Mouse (Mus musculus) E14TG2a.4 (cell line): ENCODE measurements around the gene Ipo11.

ENCODE experiments used
- H3K27me3 ChIP-seq: 2 replicates; pipeline ENCODE4 v1.6.1; 2014; ENCODE audit warnings: low read length, control low read depth; ENCODE audit not compliant: insufficient read depth
- H3K36me3 ChIP-seq: 2 replicates; pipeline ENCODE4 v1.6.1; 2014; ENCODE audit warnings: low read length, control low read depth; ENCODE audit not compliant: insufficient read depth
- H3K4me1 ChIP-seq: replicated peaks from 2 replicates; pipeline ENCODE4 v1.6.1; 2014; ENCODE audit warnings: low read depth, low read length, control low read depth
- H3K4me3 ChIP-seq: replicated peaks from 2 replicates; pipeline ENCODE4 v1.5.1; 2014; ENCODE audit warnings: mild to moderate bottlenecking, low read length
- H3K9me3 ChIP-seq: 2 replicates; pipeline ENCODE4 v1.6.1; 2014; ENCODE audit warnings: low read length, control low read depth
- CTCF ChIP-seq: conservative IDR thresholded peaks from 2 replicates; pipeline ENCODE4 v1.5.1; 2014; ENCODE audit warnings: low read length
- NANOG ChIP-seq: IDR thresholded peaks from 2 replicates; pipeline ENCODE4 v1.6.1; 2014; ENCODE audit warnings: borderline replicate concordance, low read length, mixed read lengths
- POU5F1 ChIP-seq: IDR thresholded peaks from 2 replicates; pipeline ENCODE4 v1.6.1; 2014; ENCODE audit warnings: low read length, borderline replicate concordance

Ipo11 gene

DNA sequence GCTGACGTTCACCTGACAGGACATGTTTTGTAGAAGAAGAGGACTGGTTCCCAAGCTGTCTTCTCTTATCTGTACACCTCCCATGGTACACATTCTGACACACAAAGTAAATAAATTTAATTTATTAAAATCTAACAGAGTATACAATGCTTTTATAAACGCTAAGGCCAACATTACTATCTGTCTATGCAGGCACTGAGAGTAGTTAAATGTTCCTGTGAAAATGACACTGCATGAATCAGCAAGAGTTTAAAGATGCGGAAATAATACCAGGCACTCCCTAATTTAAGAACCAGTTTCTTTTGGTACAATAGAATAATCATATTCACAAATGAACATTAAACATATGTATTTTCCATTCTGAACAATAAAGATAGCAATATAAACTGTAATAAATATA is 98.0 kb downstream of the Ipo11 start:
- Histone ChIP-seq H3K4me3 (no peak overlapping the region), H3K27me3 (no peaks in the 10 kb centered on the region), H3K36me3 (peaks cover 35% of the 10 kb centered on the region), H3K9me3 (no peaks in the 10 kb centered on the region), H3K4me1 (peaks cover 2% of the 10 kb centered on the region; the same call in 1 of the 2 replicates)
- TF ChIP-seq CTCF (no peak), NANOG (no peak), POU5F1 (no peak)

DNA sequence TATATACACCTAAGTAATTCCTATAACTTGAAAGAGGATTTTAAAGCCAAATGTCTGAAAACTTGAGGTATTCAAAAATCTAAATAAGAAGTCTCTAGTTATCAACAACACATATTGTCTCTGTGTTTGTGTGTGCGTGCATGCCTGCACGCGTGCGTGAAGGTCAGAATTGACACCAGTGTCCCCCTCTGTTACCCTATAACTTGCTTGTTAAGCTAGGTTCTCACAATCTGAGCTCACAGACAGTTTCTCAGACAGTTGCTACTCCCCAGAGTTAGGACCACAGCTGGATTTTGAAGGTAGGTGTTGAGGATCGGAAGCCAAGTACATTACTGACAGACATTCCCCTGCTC is 100.3 kb downstream of the Ipo11 start:
- H3K4me1 ChIP-seq, result peaks cover 2% of the 10 kb centered on the region; the same call in 1 of the 2 replicates
- H3K27me3 ChIP-seq, result no peaks in the 10 kb centered on the region
- TF ChIP-seq POU5F1 (no peak), CTCF (no peak), NANOG (no peak)
- H3K36me3 ChIP-seq, result peaks cover 35% of the 10 kb centered on the region
- H3K9me3 ChIP-seq, result no peaks in the 10 kb centered on the region
- no peak overlapping the region for H3K4me3 ChIP-seq

DNA sequence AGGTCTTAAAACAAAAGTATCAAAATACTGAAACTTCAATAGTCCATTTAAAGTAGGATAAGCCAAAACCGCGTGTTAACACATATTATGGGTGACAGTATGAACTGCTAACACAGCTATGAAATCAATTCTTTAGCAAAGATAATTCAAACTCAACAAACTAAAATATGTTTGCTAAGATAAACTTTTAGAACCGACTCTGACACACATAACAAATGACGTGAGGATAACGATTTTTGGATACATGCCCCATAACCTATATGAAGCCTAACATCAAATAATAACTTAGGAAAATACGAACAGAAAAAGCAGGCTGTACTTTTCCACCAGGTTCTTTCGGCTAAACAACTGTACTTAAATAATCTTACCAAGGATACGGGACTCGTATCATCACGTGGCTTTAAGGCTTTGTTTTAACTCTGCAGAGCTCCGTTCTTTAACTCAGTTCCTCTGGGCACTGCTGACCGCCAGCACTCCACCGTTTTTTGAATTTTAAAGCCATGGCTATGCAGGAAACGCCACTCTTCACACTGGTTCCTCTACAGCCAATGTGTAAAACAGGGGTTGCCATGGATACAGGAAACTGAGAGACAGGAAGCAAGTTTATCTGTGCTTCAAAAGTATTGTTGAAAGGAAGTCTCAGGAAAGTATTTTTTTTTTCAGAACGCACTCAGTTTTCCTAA is 100.8 kb downstream of the Ipo11 start:
- peaks cover 33% of the 10 kb centered on the region for H3K36me3 ChIP-seq
- TF ChIP-seq CTCF (no peak), NANOG (no peak), POU5F1 (no peak)
- H3K9me3 ChIP-seq, result no peaks in the 10 kb centered on the region
- H3K4me3 ChIP-seq, result no peak overlapping the region
- no peaks in the 10 kb centered on the region for H3K27me3 ChIP-seq
- H3K4me1 ChIP-seq, result peaks cover 2% of the 10 kb centered on the region; the same call in 1 of the 2 replicates

DNA sequence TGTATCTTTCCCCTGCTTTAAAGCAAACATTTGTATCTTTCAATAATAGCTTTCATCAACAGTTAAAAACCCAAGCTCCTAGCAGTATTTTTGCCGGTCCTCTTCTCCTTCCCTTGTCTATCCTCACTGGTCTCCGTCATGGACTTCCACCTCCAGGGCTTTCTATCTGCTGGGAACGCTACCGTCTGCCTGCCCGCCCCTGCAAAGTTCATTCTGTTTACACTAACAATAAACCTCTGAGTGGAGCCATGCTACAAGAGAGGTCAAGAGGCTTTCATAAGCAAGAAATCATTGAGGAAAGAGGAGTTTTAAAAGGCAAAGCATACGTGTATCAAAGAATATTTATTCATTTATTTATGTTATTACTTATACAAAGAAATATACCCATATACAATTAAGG is 106.7 kb downstream of the Ipo11 start:
- Histone ChIP-seq H3K9me3 (no peaks in the 10 kb centered on the region), H3K4me1 (peaks cover 9% of the 10 kb centered on the region; the same call in 1 of the 2 replicates), H3K36me3 (peaks cover 48% of the 10 kb centered on the region), H3K4me3 (no peak overlapping the region), H3K27me3 (no peaks in the 10 kb centered on the region)
- TF ChIP-seq CTCF (no peak), POU5F1 (no peak), NANOG (no peak)

DNA sequence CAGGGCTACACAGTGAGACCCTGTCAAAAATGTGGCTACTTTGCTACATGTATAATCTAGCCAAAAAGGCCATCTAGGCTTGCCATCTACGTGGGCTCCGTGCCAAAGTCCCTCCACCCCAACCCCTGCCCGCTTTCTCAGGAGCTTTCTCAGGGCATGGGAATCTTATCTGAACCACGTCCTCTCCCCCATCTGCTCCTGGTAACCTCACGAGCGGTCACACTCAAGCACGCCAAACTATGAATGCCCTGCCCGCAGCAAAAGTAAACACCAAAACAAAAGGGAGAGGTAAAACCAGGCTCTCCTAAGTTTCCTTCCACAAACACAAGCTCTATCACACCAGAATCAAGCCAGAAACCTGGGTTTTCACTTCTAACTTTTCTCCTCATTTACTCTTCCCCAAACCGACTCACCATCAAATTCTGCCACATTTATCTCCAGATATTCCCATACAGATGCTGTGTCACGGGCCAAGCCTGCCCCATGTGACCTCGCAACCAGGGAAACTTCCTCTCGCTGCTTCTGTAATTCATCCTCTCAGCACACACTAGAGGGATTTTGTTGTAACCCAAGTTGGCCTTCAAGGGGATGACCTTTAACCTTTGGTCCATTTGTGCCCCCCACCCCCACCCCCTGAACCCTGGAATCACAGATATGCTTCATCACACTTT is 107.3 kb downstream of the Ipo11 start:
- peaks cover 49% of the 10 kb centered on the region for H3K36me3 ChIP-seq
- TF ChIP-seq NANOG (no peak), POU5F1 (no peak)
- H3K27me3 ChIP-seq, result no peaks in the 10 kb centered on the region
- H3K4me3 ChIP-seq, result no peak overlapping the region
- no peaks in the 10 kb centered on the region for H3K9me3 ChIP-seq
- H3K4me1 ChIP-seq, result peaks cover 9% of the 10 kb centered on the region; the same call in 1 of the 2 replicates

DNA sequence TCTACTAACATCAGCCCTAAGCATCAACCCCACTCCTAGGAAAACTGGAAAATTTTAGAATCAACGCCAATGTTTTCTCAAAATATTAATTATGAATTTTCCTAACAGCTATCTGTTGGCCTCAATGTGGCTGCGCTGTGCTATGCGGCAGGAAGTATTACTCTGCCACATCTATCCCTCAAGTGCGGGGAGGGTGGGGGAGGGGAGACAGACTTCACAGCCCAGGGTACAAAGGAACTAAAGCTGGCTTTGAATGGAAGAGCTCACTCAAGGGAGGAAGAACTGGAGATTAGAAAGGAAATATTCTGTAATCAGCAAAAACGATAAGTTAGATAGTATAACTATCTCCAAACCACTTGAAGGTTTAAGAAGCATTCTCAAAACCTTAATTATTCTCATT is 111.1 kb downstream of the Ipo11 start:
- no peak overlapping the region for H3K4me3 ChIP-seq
- TF ChIP-seq POU5F1 (no peak), CTCF (no peak), NANOG (no peak)
- H3K27me3 ChIP-seq, result no peaks in the 10 kb centered on the region
- H3K36me3 ChIP-seq, result peaks cover 46% of the 10 kb centered on the region
- H3K9me3 ChIP-seq, result no peaks in the 10 kb centered on the region
- H3K4me1 ChIP-seq, result peaks cover 9% of the 10 kb centered on the region; the same call in 1 of the 2 replicates

DNA sequence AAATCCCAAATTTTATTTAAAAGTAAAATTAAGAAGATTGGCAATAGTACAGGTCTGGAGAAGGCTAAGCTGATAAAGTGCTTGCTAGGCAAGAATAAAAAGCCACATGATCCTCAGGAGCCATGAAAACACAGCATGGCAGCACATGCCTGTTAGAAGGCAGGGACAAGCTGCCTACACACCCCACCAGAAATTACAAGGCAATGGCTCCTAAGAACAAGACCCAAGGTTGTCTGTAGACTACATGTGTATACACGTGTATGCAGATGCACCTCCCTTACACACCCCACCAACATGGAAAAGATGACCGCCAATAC is 112.9 kb downstream of the Ipo11 start:
- Histone ChIP-seq H3K4me1 (no peaks in the 10 kb centered on the region), H3K36me3 (peaks cover 62% of the 10 kb centered on the region), H3K4me3 (no peak overlapping the region), H3K9me3 (no peaks in the 10 kb centered on the region), H3K27me3 (no peaks in the 10 kb centered on the region)
- TF ChIP-seq POU5F1, result no peak
- TF ChIP-seq NANOG, result no peak
- no peak for TF ChIP-seq CTCF

DNA sequence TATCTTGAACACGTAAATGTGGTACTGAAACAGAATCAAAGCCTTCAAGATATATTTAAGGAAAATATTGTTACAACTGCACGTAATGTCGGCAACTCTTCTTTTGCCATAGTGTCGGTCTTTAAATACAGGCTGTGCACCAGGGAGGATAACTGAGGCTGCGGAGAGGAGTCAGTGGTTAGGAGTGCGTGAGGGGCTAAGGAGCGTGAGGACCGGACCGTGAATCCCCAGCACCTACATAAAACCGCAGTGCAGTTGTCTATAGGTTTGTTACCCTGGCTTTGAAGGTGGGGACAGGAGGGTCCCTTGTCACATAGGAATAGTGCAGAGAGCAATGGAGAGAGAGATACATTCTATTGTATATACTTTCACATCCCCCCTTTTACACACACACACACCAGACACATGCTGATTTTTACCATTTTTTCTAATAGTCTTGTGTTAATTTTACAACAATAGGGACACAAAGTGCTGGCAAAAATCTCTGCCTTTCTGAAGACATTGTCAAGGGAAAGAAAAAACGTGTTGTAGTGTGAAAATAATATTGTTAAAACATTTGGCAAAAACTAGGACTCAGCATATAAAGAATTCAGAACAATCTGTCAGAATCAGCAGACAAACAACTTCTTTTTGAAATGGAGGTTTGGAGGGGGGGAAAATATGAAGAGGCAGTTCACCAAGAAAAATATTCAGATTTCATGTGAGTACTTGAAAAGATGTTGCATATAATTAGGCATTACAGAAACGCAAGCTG is 113.5 kb downstream of the Ipo11 start:
- Histone ChIP-seq H3K4me1 (no peaks in the 10 kb centered on the region), H3K27me3 (no peaks in the 10 kb centered on the region), H3K36me3 (peaks cover 63% of the 10 kb centered on the region), H3K9me3 (no peaks in the 10 kb centered on the region), H3K4me3 (no peak overlapping the region)
- no peak for TF ChIP-seq POU5F1
- TF ChIP-seq NANOG, result no peak
- TF ChIP-seq CTCF, result no peak
